Mouse (Mus musculus) MN1 (cell line): ENCODE measurements around the gene Tdrd1.

ENCODE experiments used
- DNase-seq: peaks from one replicate; pipeline ENCODE4 v3.0.0-alpha.2; 2016; ENCODE audit warnings: low spot score

Gene Tdrd1

DNA sequence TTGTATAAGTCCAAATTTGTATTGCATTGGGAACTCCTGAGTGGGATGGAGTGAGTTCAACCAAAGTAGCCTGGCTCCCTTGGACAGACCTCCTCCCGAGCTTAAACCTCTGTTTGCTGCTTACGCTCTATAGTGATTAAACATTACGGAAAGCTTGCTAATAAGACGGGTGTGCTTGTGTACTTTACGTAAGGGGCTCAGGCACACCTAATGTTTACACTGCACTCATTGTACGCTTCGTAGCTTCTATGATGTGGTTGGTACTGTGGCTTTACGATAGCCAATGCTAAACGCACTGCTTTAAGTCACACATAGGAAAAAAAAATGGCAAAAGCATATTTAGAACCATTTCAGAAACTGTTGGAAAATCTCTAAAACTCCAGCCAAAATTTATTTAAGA lies 3.3 kb downstream of the Tdrd1 start:
- no peak for DNase-seq

DNA sequence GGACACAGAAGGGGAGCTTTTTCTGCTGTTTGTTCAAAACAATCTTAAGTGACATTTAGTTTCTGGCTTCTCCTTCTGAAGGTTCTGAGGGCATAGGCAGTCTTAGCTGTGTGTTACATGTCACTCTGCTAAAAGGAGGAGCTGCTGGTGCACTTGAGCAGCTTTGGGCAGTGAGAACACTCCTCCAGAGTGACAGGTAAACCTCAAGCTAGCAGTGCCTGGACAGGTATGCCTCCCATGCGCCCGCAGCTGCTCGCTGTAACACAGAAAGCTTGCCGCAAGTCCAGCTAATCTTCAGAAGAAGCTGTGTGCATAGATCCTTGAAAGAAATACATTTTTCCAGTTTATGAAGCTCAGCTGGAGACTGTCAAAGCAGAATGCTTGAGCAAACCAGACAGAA lies 4.2 kb downstream of the Tdrd1 start:
- no peak for DNase-seq

DNA sequence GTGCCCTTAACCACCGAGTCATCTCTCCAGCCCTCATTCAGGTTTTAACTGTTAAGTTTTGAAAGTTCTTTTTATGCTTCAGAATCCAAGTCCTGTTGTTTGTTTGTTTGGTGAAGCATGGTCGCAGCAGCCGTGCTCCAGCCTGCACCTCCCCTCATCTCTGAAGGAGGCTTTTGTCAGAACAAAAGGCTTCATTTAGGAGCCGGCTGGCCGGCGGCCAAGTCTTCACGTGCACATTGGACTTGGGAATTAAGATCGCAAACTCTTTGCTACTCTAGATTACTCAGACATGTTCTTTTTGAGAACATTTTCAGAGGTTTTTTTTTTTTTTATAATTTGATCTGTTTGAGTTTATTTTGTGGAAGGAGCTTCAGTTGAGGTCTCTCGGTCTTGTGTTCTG lies 9.3 kb downstream of the Tdrd1 start:
- DNase-seq, result no peak

DNA sequence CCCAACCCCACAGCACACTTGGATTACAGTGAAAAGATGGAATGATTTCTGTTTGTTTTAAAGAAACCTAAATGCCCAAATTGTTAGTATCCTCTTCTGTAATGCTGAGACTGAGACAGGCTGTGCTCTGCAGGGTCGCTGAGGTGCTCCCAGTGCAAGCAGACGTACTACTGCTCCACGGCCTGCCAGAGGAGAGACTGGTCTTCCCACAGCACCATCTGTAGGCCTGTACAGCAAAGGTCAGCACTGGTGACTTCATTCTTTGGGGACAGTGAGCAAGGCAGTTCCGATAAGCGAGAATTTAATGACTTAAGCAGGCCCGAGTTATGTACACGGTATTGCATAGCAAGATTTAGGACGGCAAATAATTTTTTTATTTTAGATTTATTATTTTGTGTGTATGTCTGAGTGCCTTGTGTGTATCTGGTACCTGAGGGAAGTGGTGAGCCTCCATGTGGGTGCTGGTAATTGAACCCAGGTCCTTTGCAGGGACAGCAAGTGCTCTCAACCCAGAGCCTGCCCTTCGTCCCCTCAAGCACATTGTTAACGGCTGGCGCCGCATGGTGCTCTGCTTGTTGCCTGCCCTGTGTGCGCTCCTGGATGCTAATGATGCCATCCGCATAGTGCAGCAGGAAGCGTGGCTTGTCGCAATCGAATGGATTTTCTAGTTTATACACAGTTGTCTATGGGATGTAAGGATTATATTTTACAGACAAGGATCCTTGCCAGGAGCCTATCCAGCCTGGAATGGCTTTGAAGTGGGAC lies 13.1 kb downstream of the Tdrd1 start:
- no peak for DNase-seq

DNA sequence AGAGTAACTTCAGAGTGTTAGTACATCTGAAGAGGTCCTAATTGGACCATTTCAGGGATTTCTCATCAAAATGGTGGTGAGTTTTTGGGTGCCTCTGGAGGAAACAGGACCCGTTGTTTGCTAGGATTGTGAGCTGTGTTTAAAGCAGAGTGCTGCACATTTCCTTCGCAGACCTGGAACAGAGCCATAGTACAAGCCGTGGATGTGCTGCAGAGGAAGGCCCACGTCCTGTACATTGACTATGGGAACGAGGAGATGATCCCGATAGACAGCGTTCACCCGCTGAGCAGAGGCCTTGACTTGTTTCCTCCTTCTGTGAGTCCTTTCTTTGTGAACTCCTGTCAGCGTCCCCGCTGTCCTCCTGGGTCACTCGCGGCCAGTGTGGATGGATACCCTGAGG lies 17.0 kb downstream of the Tdrd1 start:
- DNase-seq, result no peak

DNA sequence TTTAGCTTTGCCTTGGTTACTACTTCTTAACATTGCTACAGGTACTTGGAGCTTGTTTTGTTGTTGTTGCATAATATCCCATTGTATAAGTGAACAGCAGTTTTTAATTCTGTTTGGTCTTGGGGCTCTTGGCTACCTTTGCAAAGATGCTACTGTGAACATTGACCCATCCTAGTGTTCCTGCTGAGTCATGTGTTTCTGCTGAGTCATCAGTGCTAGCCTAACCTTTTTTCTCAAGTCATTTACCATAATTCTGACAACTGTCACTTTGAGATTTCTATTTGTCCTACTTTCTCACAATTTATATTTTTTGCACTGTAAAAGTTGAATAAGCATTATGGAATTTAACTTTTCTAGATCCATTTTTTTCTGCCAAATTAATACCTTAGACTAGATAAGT lies 26.6 kb downstream of the Tdrd1 start:
- DNase-seq, result no peak

DNA sequence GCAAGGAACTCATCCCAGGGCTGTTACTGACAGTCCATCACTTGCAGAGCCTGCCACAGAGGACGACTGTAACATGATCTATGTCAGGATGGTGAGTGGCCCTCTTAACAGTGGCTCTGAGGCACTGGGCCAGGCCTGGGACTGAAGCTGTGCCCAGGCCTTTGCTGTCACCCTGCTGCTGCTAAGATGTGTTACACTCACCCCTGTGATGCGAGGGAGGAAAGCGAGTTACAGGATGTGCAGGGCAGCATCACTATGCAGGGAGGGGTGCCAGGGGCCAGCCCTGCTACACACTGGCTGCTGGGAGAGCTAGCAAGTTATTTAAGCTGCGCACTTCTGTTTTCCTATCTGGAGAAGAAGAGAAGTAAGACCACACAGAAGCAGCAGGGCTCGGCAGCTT lies 30.4 kb downstream of the Tdrd1 start:
- DNase-seq, result no peak

DNA sequence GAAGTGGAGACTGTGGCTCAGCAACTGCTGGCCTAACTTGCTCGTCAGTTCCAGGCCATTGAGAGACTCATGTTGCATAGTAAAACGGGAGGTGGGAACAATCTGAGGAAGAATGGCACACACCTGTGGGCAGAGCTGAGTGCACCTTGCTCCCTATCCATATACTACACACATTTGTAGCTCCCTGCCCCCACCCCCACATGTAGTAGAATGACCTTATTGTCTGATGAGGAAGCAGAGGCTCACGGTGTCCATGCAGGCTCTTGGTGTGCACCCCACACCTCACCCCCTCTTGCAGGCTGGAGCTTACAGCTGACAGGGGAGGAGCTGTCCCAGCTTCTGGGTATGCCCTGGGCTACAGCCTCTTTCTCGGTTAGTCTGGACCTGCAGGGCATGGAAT lies 41.7 kb downstream of the Tdrd1 start:
- DNase-seq, result no peak

DNA sequence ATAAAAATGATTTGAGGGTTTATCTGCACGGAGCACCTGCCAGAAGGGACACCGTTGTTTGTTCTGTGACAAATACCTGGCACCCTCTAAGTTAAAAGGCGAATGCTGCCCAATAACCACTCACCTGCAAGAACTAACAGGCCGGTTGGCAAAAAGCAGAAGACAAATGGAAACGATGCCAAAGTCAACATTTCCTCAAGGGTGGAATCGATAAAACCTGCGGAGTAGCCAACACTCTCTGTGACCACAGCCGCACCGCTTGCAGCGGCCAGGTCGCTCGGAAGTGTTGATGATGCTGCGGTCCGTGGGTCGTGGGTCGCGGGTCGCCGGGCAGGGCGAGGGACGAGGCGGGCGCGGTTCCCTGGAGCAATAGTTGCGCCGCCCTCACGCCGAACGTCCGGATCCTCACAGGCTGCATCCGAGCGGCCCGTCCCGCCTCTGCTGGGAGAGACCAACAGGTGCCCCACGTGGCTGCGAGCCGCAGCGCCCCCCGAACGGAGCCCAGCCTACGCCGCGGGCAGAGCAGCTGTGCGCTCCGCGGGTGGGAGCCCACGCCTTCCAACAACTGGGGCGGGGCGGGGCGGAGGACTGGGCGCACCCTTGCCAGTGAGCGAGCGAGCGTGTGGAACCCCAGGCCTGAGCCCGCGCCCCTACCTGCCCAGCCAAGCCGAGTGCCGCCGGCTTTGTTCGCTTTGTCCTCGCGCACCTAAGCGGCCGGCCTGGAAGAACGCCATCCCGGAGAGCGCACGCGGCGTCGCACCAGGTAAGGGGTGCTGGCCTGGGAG lies 48.0 kb downstream of the Tdrd1 start, which contains the start of gene Vwa2:
TSS of gene Vwa2 (plus strand) at position 434 of the 785 bp plus-strand sequence.
- DNase-seq, result no peak

DNA sequence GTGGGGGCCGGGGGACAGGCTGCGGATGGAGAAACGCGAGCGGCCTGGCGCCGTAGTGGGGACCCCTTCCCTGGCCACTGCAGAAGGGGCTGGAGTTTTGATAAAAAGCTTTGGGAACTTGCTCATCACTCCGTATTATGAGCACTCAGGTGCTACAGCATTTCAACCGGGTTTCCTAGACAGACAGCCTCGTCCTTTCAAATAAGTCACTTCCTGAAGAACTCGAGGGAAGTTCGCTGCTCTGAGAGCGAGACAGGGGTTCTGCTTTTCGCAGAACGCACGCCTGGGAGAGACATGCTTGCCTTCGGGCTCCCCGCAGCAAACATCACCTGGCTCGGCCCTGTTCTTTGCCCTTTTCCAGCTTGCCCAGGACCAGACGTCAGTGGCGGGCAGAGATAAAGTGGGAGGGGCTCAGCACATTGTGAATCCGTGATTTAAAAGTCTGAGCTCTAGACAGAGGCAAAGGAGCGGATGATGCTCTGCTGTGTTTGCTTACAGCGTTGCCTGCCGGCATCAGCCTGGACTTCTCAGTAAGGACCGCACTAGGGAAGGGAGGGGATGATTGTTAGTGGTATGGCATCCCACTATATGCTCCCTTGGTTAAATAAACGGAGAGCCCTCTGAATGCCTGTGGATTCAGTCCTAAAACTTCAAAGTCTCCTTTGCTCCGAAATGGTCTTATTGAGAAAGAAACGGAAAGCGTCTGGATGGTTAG lies 48.7 kb downstream of the Tdrd1 start:
- DNase-seq, result no peak

DNA sequence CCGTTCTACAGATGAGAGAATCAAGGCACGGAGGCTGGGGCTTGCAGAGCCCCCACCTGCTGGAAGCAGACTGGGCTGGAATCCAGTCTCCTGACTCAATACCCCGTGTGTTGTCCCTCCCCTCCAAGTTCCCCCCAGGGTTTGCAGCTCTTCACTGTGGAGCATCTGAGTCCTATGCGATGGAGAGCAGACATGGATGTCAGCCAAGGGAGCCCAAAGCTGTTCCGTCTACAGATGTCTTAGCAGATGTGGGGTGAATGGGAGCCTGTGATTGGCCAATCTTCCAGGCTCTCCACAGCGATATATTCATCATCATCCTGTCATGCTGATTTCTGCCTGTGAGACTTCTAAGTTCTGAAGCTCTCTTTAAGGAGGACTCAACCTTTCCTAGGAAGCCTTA lies 51.4 kb downstream of the Tdrd1 start:
- no peak for DNase-seq

DNA sequence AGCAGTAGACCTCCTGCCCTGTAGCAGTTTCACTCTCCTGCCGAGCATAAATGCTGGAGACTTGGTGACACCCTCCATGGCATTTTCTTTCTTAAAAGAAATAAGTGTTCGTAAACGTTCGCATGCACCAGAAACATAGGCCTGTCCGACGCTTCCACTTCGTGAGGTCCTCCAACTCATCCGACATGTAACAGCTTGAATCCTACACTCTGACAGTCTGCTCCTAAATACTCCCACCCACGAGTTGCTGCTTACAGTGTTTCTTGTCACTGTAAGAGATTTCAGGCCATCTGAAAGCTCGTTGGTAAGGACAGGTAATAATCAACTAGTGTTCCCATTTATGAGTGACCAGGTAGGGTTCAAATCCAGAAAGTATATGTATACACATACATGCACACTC lies 61.9 kb downstream of the Tdrd1 start:
- no peak for DNase-seq

DNA sequence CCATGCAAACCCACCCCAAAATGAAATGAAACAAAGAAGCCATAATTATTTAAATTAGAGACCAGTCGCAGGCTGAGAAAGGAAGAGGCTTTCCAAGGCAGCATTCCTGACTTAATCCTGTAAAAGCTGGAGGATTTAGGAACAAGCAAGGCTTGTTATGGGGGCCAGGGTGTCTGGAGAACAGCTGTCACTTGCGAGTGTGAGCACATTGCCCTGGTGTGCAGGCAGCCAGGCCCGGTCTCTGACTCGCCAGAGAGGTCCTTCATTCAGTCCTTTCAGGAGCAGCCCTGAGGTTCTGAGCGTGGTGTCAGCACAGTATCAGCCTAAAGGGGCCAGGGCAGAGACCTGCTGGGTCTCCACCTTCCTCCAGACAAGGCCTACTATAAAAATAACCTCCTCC lies 62.6 kb downstream of the Tdrd1 start:
- DNase-seq, result no peak

DNA sequence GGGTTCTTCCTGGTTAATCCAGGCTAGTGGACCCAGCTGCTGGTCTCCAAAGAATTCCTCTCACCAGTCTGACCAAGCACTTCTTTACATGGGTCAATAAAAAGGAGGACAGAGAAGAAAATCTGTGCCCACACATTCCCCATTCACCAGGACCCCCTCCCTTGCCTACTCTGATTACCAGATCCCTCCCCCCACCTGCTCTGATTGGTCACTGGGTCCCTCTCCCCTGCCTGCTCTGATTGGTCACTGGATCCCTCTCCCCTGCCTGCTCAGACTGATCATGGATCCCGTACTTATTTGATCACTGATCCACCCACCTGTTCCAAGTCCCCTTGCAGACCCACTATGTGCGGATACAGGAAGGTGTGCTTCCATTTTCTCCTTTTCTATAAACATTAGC lies 65.4 kb downstream of the Tdrd1 start:
- no peak for DNase-seq

DNA sequence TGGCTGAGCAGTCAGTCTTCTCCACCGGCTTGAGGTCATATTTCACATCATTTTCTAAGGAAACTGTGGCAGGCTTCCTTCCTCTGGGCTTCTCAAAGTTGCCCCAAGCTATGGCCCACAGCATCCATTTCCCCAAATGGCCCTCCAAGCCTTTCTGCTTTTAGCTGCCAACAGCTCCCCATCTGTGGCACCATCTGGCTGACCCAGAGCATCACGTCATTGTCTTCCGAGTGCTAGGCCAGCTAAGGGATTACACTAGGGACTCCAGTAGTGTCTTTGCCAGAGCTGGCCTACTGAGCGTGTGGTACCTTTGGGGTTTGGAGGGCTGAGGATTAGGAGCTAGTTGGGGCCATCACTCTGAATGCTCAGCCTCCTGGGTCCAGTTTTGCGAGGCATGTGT lies 66.6 kb downstream of the Tdrd1 start:
- no peak for DNase-seq

DNA sequence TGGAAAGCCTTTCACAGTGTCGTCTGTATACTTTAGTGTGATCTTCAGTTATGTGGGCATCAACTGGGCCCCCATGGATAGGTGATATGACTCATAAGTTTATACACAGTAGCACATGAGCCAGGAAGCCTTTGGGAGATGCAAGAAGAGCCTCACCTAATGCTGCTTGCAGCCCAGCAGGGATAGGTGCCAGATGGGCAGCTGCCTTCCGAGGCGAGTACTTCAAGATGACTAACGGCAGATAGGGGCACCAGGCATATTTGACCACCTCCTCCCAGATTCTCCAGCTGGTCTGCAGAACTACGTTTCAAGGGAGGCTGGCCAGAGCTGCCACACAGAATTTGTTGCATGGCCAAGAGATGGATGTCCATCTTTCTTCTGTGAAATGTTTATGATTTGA lies 67.3 kb downstream of the Tdrd1 start:
- DNase-seq, result no peak

DNA sequence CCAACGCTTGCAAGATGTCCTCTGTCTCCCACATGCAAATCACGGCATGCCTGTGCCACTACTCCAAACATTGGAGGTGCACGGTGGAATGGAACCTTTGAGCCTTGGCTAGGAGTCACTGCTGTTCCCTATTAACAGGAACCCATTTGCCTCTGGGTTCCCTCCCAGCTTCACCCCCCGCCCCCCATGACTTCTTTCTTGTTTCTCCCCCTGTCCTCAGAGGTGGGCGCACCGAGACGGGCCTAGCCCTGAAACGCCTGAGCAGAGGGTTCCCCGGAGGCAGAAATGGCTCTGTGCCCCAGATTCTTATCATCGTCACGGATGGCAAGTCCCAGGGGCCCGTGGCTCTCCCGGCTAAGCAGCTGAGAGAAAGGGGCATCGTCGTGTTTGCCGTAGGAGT lies 71.6 kb downstream of the Tdrd1 start:
- DNase-seq, result no peak

DNA sequence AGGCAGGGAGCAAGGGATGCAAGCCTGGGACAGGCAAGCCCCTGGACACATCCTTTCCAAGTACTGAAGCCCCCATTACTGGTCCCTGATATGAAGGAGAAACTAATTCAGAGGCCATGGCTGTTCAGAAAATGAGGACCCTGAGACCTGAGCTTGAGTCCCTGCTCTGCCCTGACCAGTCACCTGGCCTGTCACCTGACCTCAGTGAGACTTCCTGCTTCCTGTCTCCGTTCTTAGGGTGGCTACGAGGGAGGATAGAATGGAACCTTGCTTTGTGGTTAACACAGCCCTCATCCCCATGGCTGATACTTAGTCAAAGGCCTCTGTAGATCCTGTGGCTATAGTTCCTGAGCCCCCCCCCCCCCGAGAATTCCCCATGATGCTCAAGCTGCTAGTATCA lies 78.1 kb downstream of the Tdrd1 start:
- no peak for DNase-seq

DNA sequence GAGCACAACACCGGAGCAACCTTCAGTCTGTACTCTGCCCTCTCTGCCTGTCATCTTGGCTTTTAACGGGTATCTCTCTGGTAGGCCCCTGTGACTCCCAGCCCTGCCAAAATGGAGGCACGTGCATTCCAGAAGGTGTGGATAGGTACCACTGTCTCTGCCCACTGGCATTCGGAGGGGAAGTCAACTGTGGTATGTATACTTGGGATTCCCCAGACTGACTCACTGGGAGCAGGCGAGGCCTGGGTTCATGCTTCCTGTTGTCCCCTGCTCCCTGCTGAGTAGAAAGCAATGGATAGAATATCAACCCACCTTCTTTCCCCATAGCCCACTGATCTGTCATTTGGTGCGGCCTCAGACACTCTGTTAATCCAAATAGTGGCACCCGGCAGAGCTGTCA lies 79.4 kb downstream of the Tdrd1 start:
- no peak for DNase-seq

DNA sequence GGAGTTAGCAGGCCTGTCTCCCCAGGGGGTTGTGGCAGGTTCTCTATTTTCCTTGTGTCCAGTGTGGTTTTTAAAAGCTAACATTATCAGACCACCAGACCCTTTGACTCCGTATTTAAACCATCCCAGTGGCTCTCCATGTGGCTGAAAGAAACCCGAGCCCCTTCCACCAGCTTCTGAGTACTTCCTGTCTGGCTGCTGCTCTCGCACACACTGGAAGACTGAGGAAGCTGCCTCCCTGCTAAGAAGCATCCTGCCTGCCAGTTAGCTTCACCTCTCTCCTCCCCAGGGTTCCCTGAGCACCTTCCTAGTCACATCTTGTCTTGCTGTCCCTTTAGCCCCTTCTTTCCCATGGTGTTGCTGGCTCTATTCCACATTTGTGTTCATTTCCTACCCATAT lies 81.8 kb downstream of the Tdrd1 start:
- DNase-seq, result no peak

DNA sequence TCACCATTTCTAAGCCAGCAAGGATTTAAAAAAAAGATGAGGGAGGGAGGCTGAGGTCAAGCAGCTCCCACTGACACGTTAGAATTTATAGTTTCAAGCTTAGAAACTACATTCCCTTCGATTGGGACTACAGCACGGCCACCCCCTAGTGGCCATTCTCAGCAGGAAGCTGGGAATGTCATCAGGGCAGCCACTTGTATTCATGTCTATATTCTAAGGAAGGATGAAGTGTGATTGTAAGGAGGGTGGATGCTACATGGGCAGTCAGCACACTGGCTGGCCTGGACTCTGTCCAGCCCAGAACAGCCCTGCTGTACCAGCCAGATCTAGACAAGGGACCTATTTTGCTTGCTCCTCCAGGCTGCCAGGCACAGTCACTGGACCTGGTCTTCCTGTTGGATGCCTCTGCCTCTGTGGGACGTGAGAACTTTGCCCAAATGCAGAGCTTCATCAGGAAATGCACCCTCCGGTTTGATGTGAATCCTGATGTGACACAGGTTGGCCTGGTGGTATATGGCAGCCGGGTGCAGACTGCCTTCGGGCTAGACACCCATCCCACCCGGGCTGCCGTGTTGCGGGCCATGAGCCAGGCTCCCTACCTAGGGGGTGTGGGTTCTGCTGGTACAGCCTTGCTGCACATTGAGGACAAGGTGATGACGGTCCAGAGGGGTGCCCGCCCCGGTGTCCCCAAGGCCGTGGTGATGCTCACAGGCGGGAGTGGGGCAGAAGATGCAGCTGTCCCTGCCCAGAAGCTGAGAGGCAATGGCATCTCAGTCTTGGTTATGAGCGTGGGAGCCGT lies 82.7 kb downstream of the Tdrd1 start:
- DNase-seq, result peak; percentile 65

DNA sequence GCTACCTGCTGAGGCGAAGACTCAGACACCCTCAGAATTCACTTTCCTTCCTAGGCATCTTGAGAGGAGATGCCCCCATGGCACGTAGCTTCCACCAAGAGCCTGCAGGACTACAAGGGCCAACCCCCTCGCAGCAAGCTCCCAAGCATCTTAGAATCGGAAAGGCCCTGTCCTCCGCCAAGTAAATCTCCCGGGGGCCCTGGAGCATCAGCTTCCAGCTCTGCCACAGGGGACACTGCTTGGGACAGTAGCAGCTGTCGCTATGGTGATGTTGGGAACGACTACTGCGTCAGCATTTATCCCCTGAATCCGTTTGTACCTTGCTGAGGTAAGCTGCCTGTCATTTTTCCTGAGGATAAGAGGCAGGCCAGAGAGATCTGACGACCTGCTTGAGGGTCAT lies 84.6 kb downstream of the Tdrd1 start:
- DNase-seq, result no peak
